Mouse (Mus musculus): ENCODE data around the gene Metrn. TPM values are rescaled to one million over a fixed set of nuclear protein-coding genes. Genes with fewer than 3 reads are reported as not detected.

The Metrn gene
- total RNA-seq, 2 experiments from 2014 or later, result 81.1 to 83.3 TPM

Small RNAs within 50 kb of the gene (microRNA-seq; reads per million reads assigned to microRNA genes)
- gene Gm25083 (0 reads per million in 2 experiments), gene Mir3082 (2.0 to 2.7 reads per million in 2 experiments), gene Mir6966 (1.7 to 1.8 reads per million in 2 experiments)

Other genes with a start within 250 kb of the Metrn start
- 10 to 100 TPM; 55.6 to 60.1 TPM for gene Sox8, start 226.4 kb downstream of the Metrn start, total RNA-seq (2021)
- gene Lmf1, start 218.1 kb downstream of the Metrn start, total RNA-seq (2021), result 10 to 100 TPM; 24.9 to 25.6 TPM
- 100 to 1,000 TPM; 130 to 131 TPM for gene Gng13, start 80.0 kb downstream of the Metrn start, total RNA-seq (2021)
- 1 to 10 TPM; 1.5 to 1.8 TPM for gene Chtf18, start 69.7 kb downstream of the Metrn start, total RNA-seq (2021)
- gene Rpusd1, start 69.5 kb downstream of the Metrn start, total RNA-seq (2021), result 10 to 100 TPM; 63.5 to 64.1 TPM
- under 1 TPM in 1 of 2 experiments, not detected in 1; 0.13 TPM for gene Mslnl, start 61.1 kb downstream of the Metrn start, total RNA-seq (2021)
- 1 to 10 TPM in 1 of 2 experiments, under 1 TPM in 1; 0.46 to 1.2 TPM for gene Msln, start 42.8 kb downstream of the Metrn start, total RNA-seq (2021)
- 10 to 100 TPM; 30.6 to 38.5 TPM for gene Narfl, start 23.4 kb downstream of the Metrn start, total RNA-seq (2021)
- 100 to 1,000 TPM; 103 to 109 TPM for gene Haghl, start 11.5 kb downstream of the Metrn start, total RNA-seq (2021)
- gene Ccdc78, start 10.6 kb downstream of the Metrn start, total RNA-seq (2021), result under 1 TPM; 0.36 to 0.40 TPM
- 10 to 100 TPM; 88.8 to 99.3 TPM for gene Fam173a, start 4.2 kb downstream of the Metrn start, total RNA-seq (2021)
- 1 to 10 TPM in 1 of 2 experiments, under 1 TPM in 1; 0.47 to 1.8 TPM for gene AC134908.4, start 1.5 kb downstream of the Metrn start, total RNA-seq (2021)
- 100 to 1,000 TPM; 664 to 720 TPM for gene Fbxl16, start 11.9 kb upstream of the Metrn start, total RNA-seq (2021)
- gene Wdr24, start 26.5 kb upstream of the Metrn start, total RNA-seq (2021), result 10 to 100 TPM; 22.6 to 26.4 TPM
- gene Jmjd8, start 31.7 kb upstream of the Metrn start, total RNA-seq (2021), result 10 to 100 TPM; 52.7 to 55.5 TPM
- gene Stub1, start 36.3 kb upstream of the Metrn start, total RNA-seq (2021), result 100 to 1,000 TPM; 158 to 165 TPM
- gene Rhbdl1, start 40.2 kb upstream of the Metrn start, total RNA-seq (2021), result 10 to 100 TPM; 42.1 to 43.4 TPM
- gene Gm20683, start 44.6 kb upstream of the Metrn start, total RNA-seq (2021), result 10 to 100 TPM; 21.9 to 22.1 TPM
- 100 to 1,000 TPM in 1 of 2 experiments, 10 to 100 TPM in 1; 98.3 to 109 TPM for gene Rhot2, start 47.7 kb upstream of the Metrn start, total RNA-seq (2021)
- 10 to 100 TPM; 20.1 to 21.7 TPM for gene Wdr90, start 64.4 kb upstream of the Metrn start, total RNA-seq (2021)
- 10 to 100 TPM; 23.3 to 23.7 TPM for gene Mcrip2, start 71.6 kb upstream of the Metrn start, total RNA-seq (2021)
- gene Mettl26, start 77.9 kb upstream of the Metrn start, total RNA-seq (2021), result 10 to 100 TPM; 36.3 TPM
- 1 to 10 TPM; 1.7 to 2.2 TPM for gene Wfikkn1, start 83.7 kb upstream of the Metrn start, total RNA-seq (2021)
- gene Rab40c, start 122.6 kb upstream of the Metrn start, total RNA-seq (2021), result 10 to 100 TPM; 49.4 to 54.7 TPM
- gene Pigq, start 147.8 kb upstream of the Metrn start, total RNA-seq (2021), result 100 to 1,000 TPM; 108 to 113 TPM
- gene Nhlrc4, start 147.8 kb upstream of the Metrn start, total RNA-seq (2021), result under 1 TPM; 0.32 to 0.36 TPM
- under 1 TPM; 0.99 TPM for gene A930017K11Rik, start 155.4 kb upstream of the Metrn start, total RNA-seq (2021)
- gene Capn15, start 188.7 kb upstream of the Metrn start, total RNA-seq (2021), result 10 to 100 TPM; 50.6 to 54.1 TPM

All from layer of hippocampus, adult 18-20 months (tissue).